Mouse (Mus musculus) CD8-positive naive resting alpha-beta T cell, adult 2 months (primary cell): Measurements from ENCODE around the gene Syce2.
A peak's percentile ranks its signal among the peaks of the same experiment; 100 is the strongest.

ENCODE experiments used
- DNase-seq, 2 experiments: peaks; one replicate each; pipeline ENCODE4 v3.0.0; 2022; ENCODE audit warnings: low read depth in 2 of 2, low spot score in 2 of 2

The Syce2 gene

DNA sequence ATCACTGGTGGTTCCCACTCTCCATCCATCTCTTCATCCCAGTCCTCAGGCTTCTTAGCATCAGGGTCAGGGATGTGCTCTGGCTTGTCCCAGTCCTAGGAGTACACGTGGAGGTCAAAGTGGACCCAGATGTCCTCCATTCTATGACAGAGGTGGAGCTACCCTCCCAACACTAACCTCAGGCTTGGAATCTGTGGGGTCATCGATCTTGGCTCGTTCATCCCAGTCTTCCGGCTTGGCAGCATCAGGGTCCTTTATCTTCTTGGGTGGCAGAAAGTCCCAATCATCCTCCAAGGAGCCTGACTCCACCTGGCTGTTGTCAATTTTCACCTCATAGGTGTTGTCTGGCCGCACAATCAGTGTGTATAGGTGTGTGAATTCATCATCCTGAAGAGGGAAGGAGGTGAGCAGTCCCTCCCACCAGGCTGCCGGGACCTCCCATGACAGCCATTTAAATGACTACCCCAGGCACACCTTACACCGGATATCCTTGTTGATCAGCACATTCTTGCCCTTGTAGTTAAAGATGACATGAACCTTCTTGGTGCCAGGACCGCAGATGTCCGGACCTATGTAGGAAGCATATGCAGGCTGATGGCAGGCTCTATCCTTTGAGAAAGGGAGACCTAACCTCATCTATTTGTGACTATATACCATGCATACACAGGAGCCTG is 27.4 kb upstream of the Syce2 start:
- DNase-seq = no peak

DNA sequence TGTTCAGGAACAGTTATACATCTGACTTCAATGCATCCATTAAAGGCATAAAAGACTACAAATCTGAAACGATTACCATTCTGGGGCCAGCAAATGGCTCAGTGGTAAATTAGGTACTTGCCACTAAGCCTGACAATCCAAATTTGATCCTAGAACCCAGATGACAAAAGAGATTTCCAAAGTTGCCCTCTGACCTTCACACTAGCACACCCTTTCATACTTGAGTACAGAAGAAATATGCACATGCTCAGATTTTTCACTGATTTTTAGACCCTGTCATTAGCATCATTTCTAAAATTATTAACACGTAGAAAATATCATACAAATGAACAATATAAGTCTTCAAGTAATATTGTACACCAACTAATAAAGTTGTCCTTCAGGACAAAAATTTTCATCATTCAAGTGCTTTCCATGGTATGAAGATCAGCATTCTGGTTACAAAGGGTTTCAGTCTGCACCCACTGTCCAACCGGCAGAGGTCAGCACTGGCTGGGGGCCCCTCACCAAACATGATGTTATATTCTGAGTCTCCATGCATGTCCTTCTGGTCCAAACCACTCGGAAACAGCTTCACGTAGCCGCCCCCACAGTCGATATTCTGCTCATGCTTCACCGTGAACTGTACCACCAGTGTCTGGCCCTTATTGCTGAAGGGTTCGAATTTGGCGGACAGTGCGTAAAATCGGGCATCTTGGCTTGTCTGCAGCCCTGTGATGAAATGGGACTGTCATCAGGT is 26.4 kb upstream of the Syce2 start:
- DNase-seq = no peak

DNA sequence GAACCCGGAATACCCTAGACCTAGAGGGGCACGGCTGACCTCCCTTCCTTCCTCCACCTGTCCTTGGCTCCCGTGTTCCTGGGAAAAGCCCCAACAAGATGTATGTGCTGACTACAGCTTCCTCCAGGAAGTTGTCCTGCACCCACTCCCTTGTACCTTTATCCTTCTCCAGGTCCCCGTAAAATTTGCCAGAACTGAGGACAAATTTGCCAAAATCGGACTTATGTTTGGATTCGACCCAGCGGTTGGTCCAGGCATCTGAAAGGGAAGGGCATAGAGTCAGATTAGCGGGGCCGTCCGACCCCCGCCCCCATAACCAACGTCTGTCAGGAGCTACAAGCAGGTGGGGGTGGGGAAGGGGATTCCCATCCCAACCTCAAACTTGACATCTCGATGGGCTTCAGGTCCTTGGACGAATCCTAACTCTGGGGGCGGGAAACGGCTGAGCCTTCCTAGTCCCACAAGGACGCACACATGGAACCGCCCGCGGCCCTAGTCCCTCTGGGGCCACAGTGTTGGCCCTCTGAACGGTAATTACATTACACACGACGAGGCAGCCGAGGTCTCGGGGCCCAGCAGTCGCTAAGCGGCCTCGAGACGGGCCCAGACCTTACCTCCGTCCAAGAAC is 25.7 kb upstream of the Syce2 start:
- DNase-seq = no peak

DNA sequence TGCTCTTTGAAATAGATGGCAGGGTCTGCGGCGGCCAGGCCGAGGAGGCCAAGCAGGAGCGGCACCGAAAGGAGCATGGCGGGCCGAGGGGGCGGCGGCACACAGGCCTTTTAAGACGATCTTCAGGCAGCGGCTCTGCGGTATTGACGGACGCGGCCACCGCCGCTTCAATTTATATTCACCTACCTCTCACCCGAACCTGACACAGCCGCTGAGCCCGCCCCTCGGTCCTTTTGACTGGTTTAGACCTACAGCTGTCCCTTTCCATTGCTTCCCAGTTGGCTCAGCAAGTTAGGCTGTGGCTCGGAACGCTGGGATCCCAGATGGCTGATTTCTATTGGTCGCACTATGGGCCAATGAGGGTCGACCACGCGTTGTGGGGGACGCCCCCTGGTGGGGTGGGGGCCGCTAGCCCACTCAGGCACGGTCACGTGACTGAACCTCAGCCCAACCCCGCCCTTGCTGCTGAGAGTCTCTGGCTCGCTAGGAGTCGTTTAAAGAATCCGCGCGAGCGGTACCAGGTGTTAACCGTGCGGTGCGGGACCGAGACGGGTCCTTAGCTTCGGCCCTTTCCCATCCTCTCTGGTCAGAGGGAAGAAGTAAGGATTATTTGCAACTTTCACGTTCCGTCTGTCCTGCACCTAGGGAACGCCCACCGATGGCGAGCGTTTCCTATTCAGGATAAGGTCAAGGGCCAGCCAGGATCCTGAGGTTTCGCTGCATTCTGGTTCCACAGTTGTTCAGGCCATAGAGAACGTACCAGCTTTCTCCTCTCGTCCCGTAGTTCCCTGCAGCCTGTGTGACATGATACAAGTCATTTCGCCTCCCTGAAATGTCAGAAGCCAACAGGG is 25.0 kb upstream of the Syce2 start, which contains the start of gene Calr:
Gene Calr (minus strand): TSS at position 213 of the 851 bp plus-strand sequence.
- peak; percentile 99 to 100 for DNase-seq

DNA sequence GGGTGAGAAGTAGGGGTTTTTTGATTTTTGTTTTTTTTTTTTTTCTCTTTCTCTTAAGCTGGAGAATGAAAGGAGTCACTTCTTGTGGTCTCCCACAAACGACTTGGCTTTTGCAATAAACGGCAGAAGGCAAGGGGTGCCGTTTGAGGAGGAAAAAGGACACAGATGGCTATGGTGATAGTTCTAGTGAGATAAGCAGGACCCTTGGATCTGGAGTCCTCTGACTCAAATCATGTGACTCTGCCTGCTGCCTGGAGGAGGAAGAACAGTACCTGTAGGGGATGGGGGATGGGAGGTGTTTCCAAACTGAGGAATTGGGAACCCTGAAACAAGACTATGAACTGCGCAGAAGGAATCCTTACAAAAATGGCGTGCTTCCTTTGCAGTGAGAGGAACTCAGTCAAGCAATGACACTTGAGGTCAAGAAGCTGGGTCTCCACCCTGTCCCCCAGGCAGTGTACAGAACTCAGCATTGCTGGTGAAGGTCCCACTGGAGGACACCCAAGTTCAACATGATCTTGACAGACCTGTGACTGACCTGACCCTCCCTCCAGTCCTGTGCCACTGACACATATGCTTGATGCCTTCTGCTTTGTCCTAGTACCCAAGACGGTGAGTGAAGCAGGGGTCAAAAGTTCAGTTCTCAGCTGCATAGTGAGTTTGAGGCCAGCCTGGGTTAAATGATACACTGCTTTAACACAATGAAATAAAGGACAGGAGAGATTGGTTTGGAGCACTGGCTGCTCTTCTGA is 24.1 kb upstream of the Syce2 start:
- peak in 1 of 2 experiments; percentile 29 for DNase-seq

DNA sequence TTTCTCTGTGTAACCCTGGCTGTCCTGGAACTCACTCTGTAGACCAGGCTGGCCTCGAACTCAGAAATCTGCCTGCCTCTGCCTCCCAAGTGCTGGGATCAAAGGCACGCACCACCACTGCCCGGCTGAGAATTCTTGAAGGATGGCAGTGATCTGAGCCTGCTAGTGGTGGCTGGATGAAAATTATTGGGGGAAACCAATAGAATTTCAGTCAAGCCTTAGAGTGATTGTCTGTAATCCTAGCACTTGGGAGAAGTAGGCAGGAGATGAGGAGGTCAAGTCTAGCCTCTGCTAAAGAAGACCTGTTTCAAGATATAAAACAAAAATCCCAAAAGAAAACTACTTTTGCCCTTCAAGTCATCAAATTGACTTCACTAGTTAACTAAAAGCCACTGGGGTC is 15.5 kb upstream of the Syce2 start:
- no peak for DNase-seq

DNA sequence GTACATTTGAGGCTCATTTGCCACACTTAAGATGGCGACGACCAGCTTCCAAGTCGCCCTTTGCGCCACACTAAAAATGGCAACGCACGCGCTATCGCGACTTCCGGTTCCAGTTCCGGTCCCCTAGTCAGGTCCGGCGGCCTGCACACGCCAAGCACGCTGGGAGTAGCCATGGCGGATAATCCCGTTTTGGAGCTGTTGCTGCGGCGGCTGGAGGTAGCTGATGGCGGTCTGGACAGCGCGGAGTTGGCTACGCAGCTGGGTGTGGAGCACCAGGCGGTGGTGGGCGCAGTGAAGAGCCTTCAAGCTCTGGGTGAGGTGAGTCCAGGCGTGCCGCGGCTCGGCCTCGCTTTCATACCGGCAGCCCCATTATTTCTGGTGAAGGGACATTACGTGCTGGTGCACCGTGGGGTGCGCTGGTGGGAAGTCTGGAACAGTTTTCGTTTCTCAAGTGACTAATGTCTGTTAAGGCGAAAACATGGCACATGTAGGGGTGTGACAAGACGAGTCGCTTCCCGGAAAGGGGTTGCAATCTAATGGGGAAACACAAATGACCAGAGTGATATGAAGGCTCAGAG is 15.0 kb upstream of the Syce2 start, which contains the start of gene Farsa:
Gene Farsa (plus strand): TSS at position 126 of the 578 bp plus-strand sequence.
- peak; percentile 83 to 87 for DNase-seq

DNA sequence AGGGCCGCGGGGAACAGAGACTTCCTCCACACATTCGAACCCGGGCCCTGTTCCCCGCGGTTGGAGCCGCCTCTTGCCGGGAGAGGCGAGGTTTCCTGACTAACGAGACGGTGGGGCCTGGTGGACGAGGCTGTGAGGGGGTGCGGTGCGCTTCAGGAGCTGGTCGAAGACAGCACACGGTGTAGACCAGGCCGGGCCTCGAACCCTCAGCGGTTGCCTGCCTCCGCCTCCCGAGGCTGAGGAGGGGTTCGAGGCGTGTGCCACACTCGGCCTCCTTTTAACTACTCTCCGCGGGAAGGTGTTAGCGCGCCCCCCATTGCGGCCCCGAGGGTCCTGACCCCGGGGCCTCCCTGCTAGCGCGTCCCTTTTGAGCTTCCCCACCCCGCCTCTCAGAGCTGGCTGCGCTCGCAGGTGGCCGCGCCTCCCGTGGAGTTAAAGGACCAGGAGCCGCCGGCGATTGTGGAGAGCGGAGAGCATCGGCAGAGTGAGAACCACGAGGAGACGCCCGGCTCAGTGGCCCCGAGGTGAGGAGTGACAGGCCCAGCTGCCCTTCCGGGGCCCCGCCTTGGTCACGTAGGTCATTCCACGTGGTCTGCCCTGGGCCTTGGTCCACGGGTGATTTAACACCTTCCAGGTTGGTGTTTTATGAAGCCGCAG is 526 bp downstream of the Syce2 start:
- DNase-seq = peak in 1 of 2 experiments; percentile 6

DNA sequence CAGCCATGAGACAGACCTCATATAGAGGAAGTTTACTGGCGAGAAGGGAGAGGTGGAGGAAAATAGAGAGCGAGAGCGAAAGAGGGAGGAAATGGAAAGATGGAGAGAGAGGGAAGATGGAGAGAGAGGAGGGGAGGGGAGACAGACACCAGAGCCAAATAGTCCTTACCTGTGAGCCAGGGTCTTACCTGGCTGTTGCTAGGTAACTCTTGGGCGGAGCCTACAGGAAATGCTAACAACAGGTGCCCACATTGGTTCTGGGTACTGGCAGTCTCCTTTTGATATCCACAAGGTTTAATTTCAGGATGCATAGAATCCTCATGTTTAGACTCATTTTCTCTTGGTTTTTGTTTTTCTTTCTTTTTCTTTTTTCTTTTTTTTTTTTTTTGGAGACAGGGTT is 1.1 kb downstream of the Syce2 start:
- DNase-seq = no peak

DNA sequence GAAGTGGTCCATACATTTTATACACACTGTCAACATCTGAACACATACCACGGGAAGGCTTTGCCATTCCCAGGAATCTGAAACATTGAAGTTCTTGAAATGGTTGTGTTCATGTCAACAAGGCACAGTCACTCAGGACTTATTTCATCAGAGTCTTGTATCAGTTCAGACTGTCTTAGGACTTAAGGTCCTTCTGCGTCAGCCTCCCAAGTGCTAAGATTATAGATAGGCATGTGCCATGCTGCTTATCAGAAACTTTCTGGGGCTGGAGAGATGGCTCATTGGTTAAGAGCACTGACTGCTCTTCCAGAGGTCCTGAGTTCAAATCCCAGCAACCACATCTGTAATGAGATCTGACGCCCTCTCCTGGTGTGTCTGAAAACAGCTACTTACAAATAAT is 2.4 kb downstream of the Syce2 start:
- no peak for DNase-seq

DNA sequence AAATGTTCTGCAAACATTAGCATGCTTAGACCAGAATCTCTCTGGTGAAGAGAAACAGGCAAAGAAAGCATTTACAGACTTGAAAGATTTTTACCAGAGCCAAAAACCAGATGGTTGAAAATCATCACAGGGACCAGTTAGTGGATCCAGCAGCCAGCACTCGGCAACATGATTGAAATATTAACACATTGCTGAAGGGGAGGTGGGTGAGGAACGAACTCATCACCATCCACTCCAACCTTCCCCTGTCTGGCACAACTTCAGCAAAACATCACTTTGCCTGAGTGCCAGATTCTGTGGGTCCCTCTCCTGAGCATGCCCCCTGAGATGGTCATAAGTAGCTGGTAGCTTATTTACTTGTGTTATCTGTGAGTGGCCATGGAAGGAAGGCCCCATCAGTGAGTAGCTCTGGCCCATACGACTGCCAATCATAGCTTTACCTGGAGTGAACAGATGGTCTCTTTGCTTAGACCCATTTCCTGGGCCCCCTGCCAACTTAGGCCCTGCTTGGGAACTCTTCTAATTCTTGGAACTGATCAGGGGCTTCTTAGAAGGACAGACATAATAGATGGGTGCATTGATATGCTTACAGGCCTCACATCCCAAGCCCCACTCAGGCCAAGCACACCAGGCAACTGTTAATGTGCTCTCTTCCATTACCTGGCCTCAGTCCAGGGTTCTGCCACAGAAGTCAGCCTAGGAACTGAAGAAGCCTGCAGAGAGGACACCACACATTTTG is 5.6 kb downstream of the Syce2 start:
- DNase-seq = no peak

DNA sequence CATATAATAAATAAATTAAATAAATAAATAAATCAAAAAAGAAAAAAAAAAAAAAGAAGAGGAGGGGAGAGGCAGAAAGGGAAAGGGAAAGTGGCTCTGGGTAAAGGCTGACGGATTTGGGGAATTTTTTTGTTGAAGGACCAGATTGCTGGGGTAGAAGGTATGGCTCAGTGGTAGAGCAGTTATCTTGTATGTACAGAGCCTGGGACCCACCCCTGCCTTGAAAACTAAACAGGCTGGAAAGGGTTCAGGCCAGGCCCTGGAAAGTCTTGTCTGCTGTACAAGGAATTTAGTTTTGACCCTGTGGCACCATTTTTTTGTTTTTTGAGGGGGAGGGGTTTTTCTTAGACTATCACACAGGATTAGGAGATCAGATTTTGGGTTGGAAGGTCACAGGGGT is 7.0 kb downstream of the Syce2 start:
- DNase-seq = no peak

DNA sequence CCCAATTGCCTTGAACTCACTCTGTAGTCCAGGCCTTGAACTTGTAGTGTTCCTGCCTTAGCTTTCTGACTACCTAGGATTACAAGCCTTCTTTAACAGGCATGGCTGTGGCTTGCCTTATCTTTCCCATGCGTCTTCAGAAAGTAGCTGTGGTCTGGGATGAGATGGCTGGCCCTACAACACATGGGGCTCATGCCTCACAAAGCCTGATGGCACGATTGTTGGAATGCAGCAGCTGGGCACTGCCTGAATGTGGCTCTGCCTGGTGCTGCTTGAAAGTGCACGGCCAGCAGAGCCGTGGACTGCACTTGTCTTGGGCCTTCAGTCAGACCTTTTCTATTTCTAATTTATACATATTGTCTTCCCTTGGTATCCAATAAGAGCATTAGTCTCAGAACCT is 12.8 kb downstream of the Syce2 start:
- DNase-seq = no peak

DNA sequence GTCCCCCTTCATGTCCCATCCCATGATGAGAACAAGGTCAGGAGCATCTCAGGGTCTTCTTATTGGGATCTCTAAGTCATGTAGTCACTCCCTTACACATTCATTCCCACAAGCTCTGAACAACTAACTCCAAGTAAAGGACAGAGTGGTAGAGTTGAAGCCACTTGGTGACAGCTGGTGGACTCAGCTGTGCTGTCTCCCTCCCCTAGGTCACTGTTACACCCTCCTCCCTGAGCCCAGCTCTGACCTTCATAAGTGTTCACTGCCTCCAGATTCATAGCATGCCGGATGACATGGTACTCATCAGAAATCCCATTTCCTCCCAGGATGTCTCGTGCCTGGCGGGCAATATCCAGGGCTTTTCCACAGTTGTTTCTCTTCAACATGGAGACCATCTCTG is 16.4 kb downstream of the Syce2 start:
- no peak for DNase-seq

DNA sequence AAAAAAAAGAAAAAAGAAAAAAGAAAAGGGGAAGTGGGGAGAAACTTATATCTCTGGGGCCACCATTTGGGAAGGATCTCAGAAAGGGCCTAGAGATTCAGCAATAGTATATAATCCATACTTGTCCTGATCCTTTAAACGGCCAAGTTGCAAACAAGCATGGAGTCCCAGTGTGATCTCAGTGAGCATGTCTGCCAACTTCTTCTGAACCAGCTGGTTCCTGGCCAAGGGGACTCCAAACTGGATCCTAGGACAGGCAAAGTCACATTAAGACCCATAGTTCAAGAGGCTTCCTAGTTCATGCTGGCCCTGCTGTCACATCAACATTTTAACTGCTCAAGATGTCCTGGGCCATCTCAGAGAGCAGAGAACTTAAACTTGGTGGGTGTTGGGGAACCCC is 17.2 kb downstream of the Syce2 start:
- no peak for DNase-seq

DNA sequence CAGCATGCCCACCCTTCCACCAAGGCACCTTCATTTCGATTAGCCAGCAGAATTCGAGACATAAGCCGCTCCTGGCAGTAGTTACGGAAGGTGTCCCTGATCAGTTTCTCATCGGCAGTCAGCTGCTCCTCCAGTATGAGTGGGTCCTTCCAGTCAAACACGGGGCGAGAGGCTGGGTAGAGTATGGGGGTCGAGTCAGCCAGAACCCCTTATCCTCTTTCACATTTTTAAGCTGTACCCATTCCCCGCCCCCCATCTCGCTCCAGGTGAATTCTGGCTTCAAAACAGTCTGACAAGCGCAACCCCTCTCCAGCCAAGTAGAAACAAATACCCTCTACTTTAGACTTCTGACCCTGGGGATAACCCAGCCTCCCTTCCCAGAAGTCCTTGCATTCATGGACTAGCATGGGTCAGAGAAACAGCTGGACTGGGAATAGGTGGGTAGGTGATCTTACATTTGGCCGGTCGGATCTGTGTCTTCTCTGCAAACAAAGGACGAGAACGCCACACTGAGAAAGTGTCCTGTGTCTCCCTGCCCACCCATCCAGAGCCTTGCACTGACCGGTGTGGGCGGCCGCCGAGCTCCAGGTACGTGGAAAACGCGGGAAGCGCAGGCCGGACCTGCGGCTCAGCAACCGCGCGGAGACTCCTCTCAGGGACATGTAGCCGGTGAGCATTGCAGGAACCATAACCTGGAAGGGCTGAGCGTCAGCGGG is 21.2 kb downstream of the Syce2 start:
- DNase-seq = no peak

DNA sequence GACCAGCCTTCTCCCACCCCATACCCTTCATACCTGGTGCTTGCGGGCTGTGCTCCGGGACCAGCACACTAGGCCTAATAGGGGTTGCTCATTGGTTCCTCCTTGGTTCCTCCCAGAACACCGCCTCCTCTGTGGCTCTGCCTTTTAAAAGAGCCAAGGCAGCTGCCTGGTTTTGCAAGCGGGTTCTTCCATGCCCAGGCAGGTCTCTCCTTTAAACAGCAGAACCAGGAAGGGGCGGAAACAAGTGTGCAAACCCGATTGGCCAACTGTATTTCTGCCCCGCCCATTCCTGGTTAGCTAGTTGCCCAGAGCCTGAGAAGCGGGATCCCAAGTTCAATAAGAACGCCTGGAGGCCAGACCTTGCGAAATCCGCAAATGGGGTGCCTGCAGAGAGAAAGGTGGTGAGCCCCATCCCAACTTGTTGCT is 21.8 kb downstream of the Syce2 start, which contains the start of gene Gcdh:
Gene Gcdh (minus strand): TSS at position 213 of the 426 bp plus-strand sequence.
- DNase-seq = peak; percentile 69 to 75

DNA sequence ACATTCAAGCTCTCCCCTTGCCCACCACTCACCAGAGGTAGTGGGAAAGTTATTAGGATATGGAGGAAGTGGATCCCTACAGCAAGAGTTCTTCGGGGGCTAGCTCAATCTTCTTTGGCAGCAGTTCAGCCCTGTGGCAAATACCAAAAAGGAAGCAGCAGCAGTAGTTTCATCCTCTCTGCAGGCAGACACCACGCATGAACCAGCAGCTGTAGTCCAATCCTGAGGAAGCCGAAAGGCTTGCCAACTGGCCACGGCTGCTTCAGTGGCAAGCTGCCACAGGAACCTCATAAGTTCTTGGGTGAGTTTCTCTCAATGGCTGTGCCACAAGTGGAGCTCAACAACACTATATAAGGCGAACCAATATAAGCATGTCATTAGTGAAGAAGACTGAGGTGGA is 24.1 kb downstream of the Syce2 start:
- DNase-seq = no peak
